Mouse (Mus musculus) liver, embryonic 13.5 days (tissue): ENCODE measurements around the gene Atf7. TPM values are rescaled to one million over a fixed set of nuclear protein-coding genes. Genes with fewer than 3 reads are reported as not detected.

Source experiments
- ATAC-seq: fragments of 200-750 bp; cut with Nextera tagmentation; 2 replicates; pipeline ENCODE4 v1.8.0; 2017; ENCODE audit warnings: low read depth, mild to moderate bottlenecking, moderate number of reproducible peaks, moderate library complexity
- DNase-seq: peaks from one replicate; pipeline ENCODE4 v3.0.0; 2022
- H3K27ac ChIP-seq: fragments of 300-500 bp; sonication (generic); 2 replicates; pipeline ENCODE4 v1.5.1; 2015; ENCODE audit warnings: moderate library complexity, mild to moderate bottlenecking, inconsistent platforms
- H3K27me3 ChIP-seq: fragments of 300-500 bp; sonication (generic); 2 replicates; pipeline ENCODE4 v1.6.1; 2015; ENCODE audit warnings: mild to moderate bottlenecking, inconsistent platforms
- H3K36me3 ChIP-seq: fragments of 300-500 bp; sonication (generic); 2 replicates; pipeline ENCODE4 v1.6.1; 2015; ENCODE audit warnings: mild to moderate bottlenecking, inconsistent platforms
- H3K4me1 ChIP-seq: fragments of 300-500 bp; sonication (generic); replicated peaks from 2 replicates; pipeline ENCODE4 v1.6.1; 2015; ENCODE audit warnings: inconsistent platforms
- H3K4me2 ChIP-seq: fragments of 300-500 bp; sonication (generic); 2 replicates; pipeline ENCODE4 v1.6.1; 2015; ENCODE audit warnings: inconsistent platforms, mild to moderate bottlenecking, moderate library complexity
- H3K4me3 ChIP-seq: fragments of 300-500 bp; sonication (generic); replicated peaks from 2 replicates; pipeline ENCODE4 v1.5.1; 2015; ENCODE audit warnings: mild to moderate bottlenecking, inconsistent platforms
- H3K9ac ChIP-seq: fragments of 300-500 bp; sonication (generic); 2 replicates; pipeline ENCODE4 v1.6.1; 2015; ENCODE audit warnings: mild to moderate bottlenecking, inconsistent platforms
- H3K9me3 ChIP-seq: fragments of 300-500 bp; sonication (generic); replicated peaks from 2 replicates; pipeline ENCODE4 v1.6.1; 2016; ENCODE audit warnings: inconsistent platforms
- WGBS: fragments of 180-500 bp; shearing (Covaris S2); methylation state at CpG from one replicate; pipeline ENCODE4 v1.1.7; 2015; ENCODE audit not compliant: insufficient replicate concordance; 5-methylcytosine and 5-hydroxymethylcytosine counted together
- polyA plus RNA-seq: library from polyadenylated mRNA; unstranded; fragments of >200 nt; fragmentation: Nextera tagmentation; extraction: Ambion mirVana; gene quantifications from 2 replicates; pipeline ENCODE4 v1.2.1, GENCODE M21; 2015

Gene Atf7
- polyA plus RNA-seq, 1 experiment from 2014 or later = 8.6 TPM

GRCm38 (mm10) chr15:102513004-102513403 is 112.3 kb downstream of the Atf7 start:
- Histone ChIP-seq H3K4me1 (peaks cover 44% of the 10 kb centered on the region), H3K27me3 (peaks cover 26% of the 10 kb centered on the region), H3K36me3 (no peaks in the 10 kb centered on the region), H3K27ac (no peak overlapping the region), H3K9me3 (no peaks in the 10 kb centered on the region), H3K9ac (no peak overlapping the region), H3K4me3 (no peak overlapping the region), H3K4me2 (no peak overlapping the region)
- WGBS = 54% methylated on average over 3 of the region's 3 CpGs
- ATAC-seq (no peak), DNase-seq (no peak)

- Histone ChIP-seq H3K9me3 (no peaks in the 10 kb centered on the region), H3K4me2 (no peak overlapping the region), H3K4me1 (peaks cover 44% of the 10 kb centered on the region), H3K27me3 (peaks cover 26% of the 10 kb centered on the region), H3K9ac (no peak overlapping the region), H3K27ac (no peak overlapping the region), H3K4me3 (no peak overlapping the region), H3K36me3 (no peaks in the 10 kb centered on the region)
- no peak for DNase-seq
- ATAC-seq = no peak
Measured at GRCm38 (mm10) chr15:102512471-102512870, 112.8 kb downstream of the Atf7 start.

GRCm38 (mm10) chr15:102512010-102512409 is 113.3 kb downstream of the Atf7 start:
- DNase-seq (no peak), ATAC-seq (no peak)
- Histone ChIP-seq H3K27ac (no peak overlapping the region), H3K4me2 (no peak overlapping the region), H3K36me3 (no peaks in the 10 kb centered on the region), H3K4me3 (no peak overlapping the region), H3K27me3 (peaks cover 26% of the 10 kb centered on the region), H3K4me1 (peaks cover 40% of the 10 kb centered on the region), H3K9ac (no peak overlapping the region), H3K9me3 (no peaks in the 10 kb centered on the region)
- WGBS = 60% methylated on average over 5 of the region's 5 CpGs

- Histone ChIP-seq H3K9ac (no peak overlapping the region; the same call in 1 of the 2 replicates), H3K4me2 (peak overlapping the region; percentile 97), H3K9me3 (no peaks in the 10 kb centered on the region), H3K4me1 (peaks cover 39% of the 10 kb centered on the region), H3K36me3 (no peaks in the 10 kb centered on the region), H3K27me3 (peaks cover 25% of the 10 kb centered on the region), H3K27ac (no peak overlapping the region), H3K4me3 (0 out of 2 replicates have a peak overlapping the region, but pooled peaks have one; percentile 68)
- WGBS = 42% methylated on average over 6 of the region's 6 CpGs
- ATAC-seq (0 out of 2 replicates have a peak, but pooled peaks have one; percentile 16), DNase-seq (no peak)
Measured at GRCm38 (mm10) chr15:102511285-102511833, 113.9 kb downstream of the Atf7 start.

- 4% methylated on average over 33 of the region's 34 CpGs for WGBS
- peak overlapping the region; percentile 50; the same call in 1 of the 2 replicates for H3K27ac ChIP-seq
- ATAC-seq = peak; percentile 87
Measured at GRCm38 (mm10) chr15:102510590-102511284, 114.5 kb downstream of the Atf7 start.

GRCm38 (mm10) chr15:102510110-102510509 is 115.2 kb downstream of the Atf7 start:
- no peaks in the 10 kb centered on the region for H3K9me3 ChIP-seq
- H3K4me2 ChIP-seq = peak overlapping the region; percentile 97
- H3K27ac ChIP-seq = peak overlapping the region; percentile 50; the same call in 1 of the 2 replicates
- 13% methylated on average over 9 of the region's 9 CpGs for WGBS
- peak overlapping the region; percentile 70 for H3K9ac ChIP-seq
- peaks cover under 1% of the 10 kb centered on the region; the same call in 1 of the 2 replicates for H3K36me3 ChIP-seq
- H3K4me1 ChIP-seq = peaks cover 45% of the 10 kb centered on the region
- ATAC-seq (no peak; the same call in 1 of the 2 replicates), DNase-seq (no peak)
- peak overlapping the region; percentile 68 for H3K4me3 ChIP-seq
- H3K27me3 ChIP-seq = peaks cover 22% of the 10 kb centered on the region

More at GRCm38 (mm10) chr15:102510590-102511284, 114.5 kb downstream of the Atf7 start:
- peak overlapping the region; percentile 97 for H3K4me2 ChIP-seq
- H3K9ac ChIP-seq = peak overlapping the region; percentile 70
- H3K4me3 ChIP-seq = peak overlapping the region; percentile 68
- peaks cover 22% of the 10 kb centered on the region for H3K27me3 ChIP-seq
- H3K9me3 ChIP-seq = no peaks in the 10 kb centered on the region
- H3K36me3 ChIP-seq = no peaks in the 10 kb centered on the region
- DNase-seq = peak; percentile 78
- H3K4me1 ChIP-seq = peaks cover 39% of the 10 kb centered on the region

- DNase-seq (no peak), ATAC-seq (no peak)
- H3K27me3 ChIP-seq = peaks cover 22% of the 10 kb centered on the region
- peaks cover 47% of the 10 kb centered on the region for H3K4me1 ChIP-seq
- H3K36me3 ChIP-seq = peaks cover 17% of the 10 kb centered on the region
- no peak overlapping the region for H3K4me2 ChIP-seq
- H3K9me3 ChIP-seq = no peaks in the 10 kb centered on the region
- no peak overlapping the region for H3K27ac ChIP-seq
- no peak overlapping the region for H3K4me3 ChIP-seq
- WGBS = 60% methylated on average over 3 of the region's 3 CpGs
- H3K9ac ChIP-seq = no peak overlapping the region
Measured at GRCm38 (mm10) chr15:102508336-102508735, 116.9 kb downstream of the Atf7 start.

- DNase-seq (no peak), ATAC-seq (no peak)
- H3K36me3 ChIP-seq = peaks cover 25% of the 10 kb centered on the region
- peaks cover 22% of the 10 kb centered on the region for H3K27me3 ChIP-seq
- no peak overlapping the region for H3K27ac ChIP-seq
- no peaks in the 10 kb centered on the region for H3K9me3 ChIP-seq
- H3K4me1 ChIP-seq = peaks cover 47% of the 10 kb centered on the region
- no peak overlapping the region for H3K4me3 ChIP-seq
- no peak overlapping the region for H3K4me2 ChIP-seq
- H3K9ac ChIP-seq = no peak overlapping the region
Measured at GRCm38 (mm10) chr15:102507561-102507960, 117.7 kb downstream of the Atf7 start.

GRCm38 (mm10) chr15:102506864-102507263 is 118.4 kb downstream of the Atf7 start:
- Histone ChIP-seq H3K27me3 (peaks cover 17% of the 10 kb centered on the region), H3K4me3 (no peak overlapping the region), H3K4me1 (peaks cover 44% of the 10 kb centered on the region), H3K36me3 (peaks cover 32% of the 10 kb centered on the region), H3K27ac (no peak overlapping the region), H3K9ac (no peak overlapping the region), H3K4me2 (no peak overlapping the region), H3K9me3 (no peaks in the 10 kb centered on the region)
- WGBS = 65% methylated on average over 1 of the region's 1 CpGs
- ATAC-seq (no peak), DNase-seq (no peak)

GRCm38 (mm10) chr15:102506464-102506830 is 118.8 kb downstream of the Atf7 start:
- DNase-seq (no peak), ATAC-seq (no peak)
- H3K9ac ChIP-seq = no peak overlapping the region
- no peak overlapping the region for H3K4me2 ChIP-seq
- H3K27me3 ChIP-seq = peaks cover 13% of the 10 kb centered on the region
- H3K4me1 ChIP-seq = peaks cover 44% of the 10 kb centered on the region
- H3K36me3 ChIP-seq = peaks cover 36% of the 10 kb centered on the region
- no peak overlapping the region for H3K4me3 ChIP-seq
- no peak overlapping the region for H3K27ac ChIP-seq
- H3K9me3 ChIP-seq = no peaks in the 10 kb centered on the region
- 44% methylated on average over 2 of the region's 2 CpGs for WGBS

- Histone ChIP-seq H3K36me3 (peaks cover 42% of the 10 kb centered on the region), H3K4me3 (no peak overlapping the region), H3K27ac (no peak overlapping the region), H3K9me3 (no peaks in the 10 kb centered on the region), H3K4me1 (peaks cover 44% of the 10 kb centered on the region), H3K9ac (no peak overlapping the region), H3K27me3 (peaks cover 10% of the 10 kb centered on the region; the same call in 1 of the 2 replicates), H3K4me2 (no peak overlapping the region)
- DNase-seq (no peak), ATAC-seq (no peak)
- 67% methylated on average over 9 of the region's 9 CpGs for WGBS
Measured at GRCm38 (mm10) chr15:102505770-102506463, 119.3 kb downstream of the Atf7 start.
